Mouse (Mus musculus) liver, embryonic 11.5 days (tissue): ENCODE results near the gene Npat. TPM values are rescaled to one million over a fixed set of nuclear protein-coding genes. Genes with fewer than 3 reads are reported as not detected.

Experiments used
- polyA plus RNA-seq: library from polyadenylated mRNA; unstranded; fragments of >200 nt; fragmentation: Nextera tagmentation; extraction: Ambion mirVana; gene quantifications from 2 replicates; pipeline ENCODE4 v1.2.1, GENCODE M21; 2014

Gene Npat
- polyA plus RNA-seq, 1 experiment from 2014 or later: 19.9 TPM

Other genes starting within 250 kb of the Npat start
- 0.41 and 0.91 TPM in 2 replicates for gene Exph5, start 235.4 kb upstream of the Npat start, polyA plus RNA-seq
- gene Kdelc2, start 153.0 kb upstream of the Npat start, polyA plus RNA-seq: 11.2 and 12.0 TPM in 2 replicates
- gene 4930550C14Rik, start 134.7 kb upstream of the Npat start, polyA plus RNA-seq: 0.85 and 1.0 TPM in 2 replicates
- gene Atm, start 307 bp upstream of the Npat start, polyA plus RNA-seq: 11.6 and 11.7 TPM in 2 replicates
- gene Acat1, start 73.3 kb downstream of the Npat start, polyA plus RNA-seq: 63.3 and 71.8 TPM in 2 replicates
- 28.3 and 29.8 TPM in 2 replicates for gene Cul5, start 133.0 kb downstream of the Npat start, polyA plus RNA-seq
- gene Rab39, start 169.2 kb downstream of the Npat start, polyA plus RNA-seq: 0.60 and 0.92 TPM in 2 replicates
- gene Slc35f2, start 234.5 kb downstream of the Npat start, polyA plus RNA-seq: 0.92 and 1.4 TPM in 2 replicates